Mouse (Mus musculus) limb, embryonic 12.5 days (tissue): ENCODE results near the gene Lpin2. TPM values are rescaled to one million over a fixed set of nuclear protein-coding genes. Genes with fewer than 3 reads are reported as not detected.

Experiments
- ATAC-seq: fragments of 200-750 bp; cut with Nextera tagmentation; 2 replicates; pipeline ENCODE4 v1.8.0; 2017; ENCODE audit warnings: low read depth, moderate TSS enrichment; ENCODE audit not compliant: insufficient number of reproducible peaks, insufficient read depth, low FRiP score, low TSS enrichment
- H3K27ac ChIP-seq: fragments of 300-500 bp; sonication (generic); 2 replicates; pipeline ENCODE4 v1.5.1; 2016; ENCODE audit warnings: mild to moderate bottlenecking, moderate library complexity
- H3K27me3 ChIP-seq: fragments of 300-500 bp; sonication (generic); 2 replicates; pipeline ENCODE4 v1.6.1; 2016; ENCODE audit warnings: mild to moderate bottlenecking, moderate library complexity
- H3K36me3 ChIP-seq: fragments of 300-500 bp; sonication (generic); 2 replicates; pipeline ENCODE4 v1.6.1; 2016; ENCODE audit warnings: mild to moderate bottlenecking, moderate library complexity
- H3K4me1 ChIP-seq: fragments of 300-500 bp; sonication (generic); replicated peaks from 2 replicates; pipeline ENCODE4 v1.6.1; 2016
- H3K4me2 ChIP-seq: fragments of 300-500 bp; sonication (generic); 2 replicates; pipeline ENCODE4 v1.6.1; 2016; ENCODE audit warnings: mild to moderate bottlenecking, moderate library complexity
- H3K4me3 ChIP-seq: fragments of 300-500 bp; sonication (generic); replicated peaks from 2 replicates; pipeline ENCODE4 v1.5.1; 2016; ENCODE audit warnings: mild to moderate bottlenecking
- H3K9ac ChIP-seq: fragments of 300-500 bp; sonication (generic); replicated peaks from 2 replicates; pipeline ENCODE4 v1.6.1; 2016; ENCODE audit warnings: mild to moderate bottlenecking, moderate library complexity
- H3K9me3 ChIP-seq: fragments of 300-500 bp; sonication (generic); 2 replicates; pipeline ENCODE4 v1.6.1; 2016; ENCODE audit warnings: mild to moderate bottlenecking, moderate library complexity
- WGBS: fragments of 180-500 bp; shearing (Covaris S2); methylation state at CpG from one replicate; pipeline ENCODE4 v1.1.7; 2016; 5-methylcytosine and 5-hydroxymethylcytosine counted together
- polyA plus RNA-seq: library from polyadenylated mRNA; unstranded; fragments of >200 nt; fragmentation: Nextera tagmentation; extraction: Ambion mirVana; gene quantifications from 2 replicates; pipeline ENCODE4 v1.2.1, GENCODE M21; 2016

Gene Lpin2
- polyA plus RNA-seq, 1 experiment from 2014 or later: 63.3 TPM

- 91% methylated on average over 1 of the region's 1 CpGs for WGBS
These were observed 37.0 kb upstream of the Lpin2 start for GRCm38 (mm10) chr17:71145248-71145961.

DNA sequence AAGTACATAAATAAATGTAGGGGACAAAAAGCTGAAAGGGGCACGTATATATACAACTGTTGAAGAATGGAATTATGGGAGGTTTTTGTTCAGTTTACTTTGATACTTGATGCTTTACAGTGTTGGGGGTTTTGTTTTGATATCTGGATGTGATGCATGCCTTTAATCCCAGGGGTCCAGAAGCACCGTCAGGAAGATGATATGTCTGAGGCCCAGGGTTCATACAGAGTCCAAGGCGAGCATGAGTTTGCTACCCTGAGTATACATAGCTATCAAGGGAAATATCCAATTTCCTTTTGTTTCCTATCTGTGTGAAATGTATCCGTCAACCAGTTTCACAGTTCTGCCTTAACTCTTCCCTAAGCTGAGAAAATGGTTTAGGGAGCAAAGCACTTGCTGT is 29.0 kb upstream of the Lpin2 start:
- 60% methylated on average over 4 of the region's 4 CpGs for WGBS
- H3K9ac ChIP-seq: no peak overlapping the region
- no peak overlapping the region for H3K4me3 ChIP-seq
- no peak for ATAC-seq
- no peak overlapping the region for H3K27ac ChIP-seq
- H3K9me3 ChIP-seq: peaks cover 5% of the 10 kb centered on the region; the same call in 1 of the 2 replicates
- peaks cover 14% of the 10 kb centered on the region for H3K4me1 ChIP-seq
- H3K27me3 ChIP-seq: no peaks in the 10 kb centered on the region
- no peak overlapping the region for H3K4me2 ChIP-seq
- H3K36me3 ChIP-seq: no peaks in the 10 kb centered on the region

More at GRCm38 (mm10) chr17:71145248-71145961, 37.0 kb upstream of the Lpin2 start:
- H3K4me2 ChIP-seq: no peak overlapping the region
- H3K36me3 ChIP-seq: no peaks in the 10 kb centered on the region
- no peaks in the 10 kb centered on the region for H3K4me1 ChIP-seq
- H3K4me3 ChIP-seq: no peak overlapping the region
- no peaks in the 10 kb centered on the region for H3K27me3 ChIP-seq
- peaks cover 5% of the 10 kb centered on the region; the same call in 1 of the 2 replicates for H3K9me3 ChIP-seq
- H3K27ac ChIP-seq: no peak overlapping the region
- ATAC-seq: no peak
- no peak overlapping the region for H3K9ac ChIP-seq

DNA sequence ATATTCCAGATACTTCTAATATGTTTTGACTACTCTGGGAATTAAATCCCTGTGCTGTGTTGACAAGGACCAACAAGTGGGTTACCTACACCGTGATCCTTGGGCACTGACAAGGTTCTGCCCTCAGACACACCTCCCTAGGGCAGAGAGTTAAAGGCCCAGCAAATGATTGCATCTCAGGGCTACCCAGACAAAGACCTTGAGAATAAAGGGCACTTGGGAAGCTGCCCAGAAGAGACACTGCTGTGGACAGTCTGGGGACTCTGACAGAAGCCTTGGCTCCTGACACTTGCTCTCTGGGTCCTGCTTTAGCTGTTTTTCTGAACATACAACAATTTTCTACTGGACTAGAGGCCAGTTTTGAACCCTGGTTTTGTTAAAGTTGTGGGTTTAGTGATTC is 27.1 kb upstream of the Lpin2 start:
- Histone ChIP-seq H3K9me3 (no peaks in the 10 kb centered on the region), H3K27ac (no peak overlapping the region), H3K36me3 (no peaks in the 10 kb centered on the region), H3K27me3 (no peaks in the 10 kb centered on the region), H3K4me2 (no peak overlapping the region), H3K4me1 (peaks cover 31% of the 10 kb centered on the region), H3K9ac (no peak overlapping the region), H3K4me3 (no peak overlapping the region)
- WGBS: 62% methylated on average over 1 of the region's 1 CpGs
- no peak for ATAC-seq

- peaks cover 31% of the 10 kb centered on the region for H3K4me1 ChIP-seq
- no peaks in the 10 kb centered on the region for H3K27me3 ChIP-seq
- H3K9ac ChIP-seq: no peak overlapping the region
- no peaks in the 10 kb centered on the region for H3K9me3 ChIP-seq
- no peak overlapping the region for H3K4me3 ChIP-seq
- H3K36me3 ChIP-seq: no peaks in the 10 kb centered on the region
- WGBS: 18% methylated on average over 4 of the region's 4 CpGs
- ATAC-seq: peak; percentile 73
- H3K27ac ChIP-seq: peak overlapping the region; percentile 91
- no peak overlapping the region for H3K4me2 ChIP-seq
These were observed 23.2 kb upstream of the Lpin2 start for GRCm38 (mm10) chr17:71159152-71159567.

DNA sequence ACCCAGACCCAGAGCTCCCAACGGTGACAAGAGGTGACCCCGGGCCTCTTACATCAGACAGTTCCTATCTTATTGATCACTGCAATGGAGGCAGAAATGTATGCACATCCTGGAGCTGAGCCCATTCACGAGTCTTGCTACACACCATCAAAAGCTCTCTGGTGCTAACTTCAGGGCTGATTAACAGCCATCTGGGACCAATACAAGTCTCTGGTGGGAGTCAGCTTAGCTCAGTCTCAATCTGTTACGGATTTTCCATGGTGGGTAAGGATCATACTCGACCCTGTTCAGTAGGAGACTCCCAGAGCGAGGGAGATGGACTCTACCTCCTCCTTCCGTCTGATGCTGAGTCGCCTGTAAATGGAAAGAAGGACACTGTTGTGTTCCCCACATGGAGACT is 22.6 kb upstream of the Lpin2 start:
- no peaks in the 10 kb centered on the region for H3K9me3 ChIP-seq
- no peaks in the 10 kb centered on the region for H3K27me3 ChIP-seq
- peak overlapping the region; percentile 18; the same call in 1 of the 2 replicates for H3K4me2 ChIP-seq
- peaks cover 29% of the 10 kb centered on the region for H3K4me1 ChIP-seq
- peak overlapping the region; percentile 91 for H3K27ac ChIP-seq
- no peak overlapping the region for H3K4me3 ChIP-seq
- H3K36me3 ChIP-seq: no peaks in the 10 kb centered on the region
- 37% methylated on average over 8 of the region's 8 CpGs for WGBS
- no peak for ATAC-seq
- no peak overlapping the region for H3K9ac ChIP-seq

DNA sequence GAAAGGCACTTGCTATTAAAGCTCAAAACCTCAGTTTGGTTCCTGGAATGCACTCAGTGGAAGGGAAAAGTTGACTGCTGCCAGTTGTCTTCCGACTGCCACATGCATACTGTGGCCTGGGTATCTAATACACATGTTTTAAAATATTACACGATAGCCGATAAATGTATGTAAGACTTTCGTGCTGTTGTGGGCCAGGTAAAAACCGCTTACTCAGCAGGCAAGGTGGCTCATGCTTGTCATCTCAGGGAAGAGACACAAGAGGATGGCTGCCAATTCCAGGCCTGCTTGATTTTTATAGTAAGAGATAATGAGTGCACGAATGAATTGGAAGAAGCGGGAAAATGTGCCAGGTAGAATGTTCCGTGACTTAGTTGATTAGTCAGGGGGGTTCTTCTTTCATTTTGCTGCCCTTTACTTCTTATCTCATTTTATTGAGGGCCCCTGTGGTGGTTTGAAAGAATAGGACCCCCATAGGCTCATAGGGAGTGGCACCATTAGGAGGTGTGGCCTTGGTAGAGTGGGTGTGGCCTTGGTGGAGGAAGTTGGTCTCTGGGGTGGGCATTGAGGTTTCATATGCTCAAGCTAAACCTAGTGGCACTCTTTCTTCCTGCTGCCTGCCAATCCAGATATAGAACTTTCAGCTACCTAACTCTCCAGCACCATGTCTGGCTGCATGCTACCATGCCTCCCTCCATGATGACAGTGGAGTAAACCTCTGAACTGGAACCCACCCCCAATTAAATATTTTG is 21.9 kb upstream of the Lpin2 start:
- Histone ChIP-seq H3K4me1 (peaks cover 24% of the 10 kb centered on the region), H3K9me3 (no peaks in the 10 kb centered on the region), H3K4me3 (no peak overlapping the region), H3K27me3 (no peaks in the 10 kb centered on the region), H3K4me2 (no peak overlapping the region), H3K9ac (no peak overlapping the region), H3K27ac (peak overlapping the region; percentile 91), H3K36me3 (no peaks in the 10 kb centered on the region)
- no peak for ATAC-seq
- WGBS: 89% methylated on average over 8 of the region's 8 CpGs

DNA sequence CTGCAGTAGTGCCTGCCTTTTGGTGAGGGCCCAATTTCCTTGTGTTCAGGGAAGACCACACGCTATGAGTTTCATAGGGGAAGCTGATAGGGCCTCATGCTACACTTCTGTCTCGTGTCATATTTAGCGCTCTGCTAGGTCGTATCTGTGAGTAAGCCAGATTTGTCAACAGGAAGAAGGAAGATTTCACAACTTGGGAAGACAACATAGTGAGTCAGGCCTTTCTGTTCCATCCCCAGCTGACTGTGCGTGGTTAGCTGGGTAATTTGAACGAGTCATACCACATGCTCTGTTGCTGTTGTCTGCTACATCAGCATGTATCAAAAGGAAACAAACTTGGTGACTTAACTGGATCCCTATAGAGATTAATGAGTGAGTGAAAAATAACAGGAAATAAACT is 17.4 kb upstream of the Lpin2 start:
- Histone ChIP-seq H3K9ac (no peak overlapping the region), H3K9me3 (no peaks in the 10 kb centered on the region), H3K36me3 (no peaks in the 10 kb centered on the region), H3K27me3 (no peaks in the 10 kb centered on the region), H3K27ac (no peak overlapping the region; the same call in 1 of the 2 replicates), H3K4me3 (no peak overlapping the region), H3K4me1 (peaks cover 7% of the 10 kb centered on the region), H3K4me2 (no peak overlapping the region)
- 77% methylated on average over 6 of the region's 6 CpGs for WGBS
- ATAC-seq: no peak

GRCm38 (mm10) chr17:71168205-71168815 is 14.1 kb upstream of the Lpin2 start:
- H3K4me2 ChIP-seq: no peak overlapping the region
- ATAC-seq: no peak
- no peaks in the 10 kb centered on the region for H3K27me3 ChIP-seq
- no peak overlapping the region for H3K9ac ChIP-seq
- H3K36me3 ChIP-seq: no peaks in the 10 kb centered on the region
- WGBS: 77% methylated on average over 5 of the region's 5 CpGs
- no peak overlapping the region for H3K27ac ChIP-seq
- H3K4me1 ChIP-seq: no peaks in the 10 kb centered on the region
- H3K4me3 ChIP-seq: no peak overlapping the region
- 0 out of 2 replicates have a peak, but pooled peaks cover 4% of the 10 kb centered on the region for H3K9me3 ChIP-seq

GRCm38 (mm10) chr17:71168846-71169245 is 13.5 kb upstream of the Lpin2 start:
- 72% methylated on average over 9 of the region's 9 CpGs for WGBS
- ATAC-seq: no peak
- Histone ChIP-seq H3K27ac (no peak overlapping the region), H3K4me3 (no peak overlapping the region), H3K9me3 (0 out of 2 replicates have a peak, but pooled peaks cover 4% of the 10 kb centered on the region), H3K9ac (no peak overlapping the region), H3K4me2 (no peak overlapping the region), H3K27me3 (no peaks in the 10 kb centered on the region), H3K4me1 (no peaks in the 10 kb centered on the region), H3K36me3 (no peaks in the 10 kb centered on the region)

GRCm38 (mm10) chr17:71169639-71170038 is 12.7 kb upstream of the Lpin2 start:
- ATAC-seq: no peak
- H3K4me2 ChIP-seq: no peak overlapping the region

GRCm38 (mm10) chr17:71171161-71171560 is 11.2 kb upstream of the Lpin2 start:
- WGBS: 90% methylated on average over 4 of the region's 4 CpGs
- no peaks in the 10 kb centered on the region for H3K4me1 ChIP-seq
- no peak overlapping the region for H3K4me3 ChIP-seq
- 0 out of 2 replicates have a peak, but pooled peaks cover 4% of the 10 kb centered on the region for H3K9me3 ChIP-seq
- no peak overlapping the region for H3K9ac ChIP-seq
- no peak overlapping the region for H3K27ac ChIP-seq
- H3K4me2 ChIP-seq: no peak overlapping the region
- no peaks in the 10 kb centered on the region for H3K36me3 ChIP-seq
- no peaks in the 10 kb centered on the region for H3K27me3 ChIP-seq
- no peak for ATAC-seq

More at GRCm38 (mm10) chr17:71169639-71170038, 12.7 kb upstream of the Lpin2 start:
- H3K27ac ChIP-seq: no peak overlapping the region
- 65% methylated on average over 1 of the region's 1 CpGs for WGBS
- H3K9ac ChIP-seq: no peak overlapping the region
- no peaks in the 10 kb centered on the region for H3K36me3 ChIP-seq
- no peak overlapping the region for H3K4me3 ChIP-seq
- no peaks in the 10 kb centered on the region for H3K4me1 ChIP-seq
- 0 out of 2 replicates have a peak, but pooled peaks cover 4% of the 10 kb centered on the region for H3K9me3 ChIP-seq
- H3K27me3 ChIP-seq: no peaks in the 10 kb centered on the region
